Mouse (Mus musculus): ENCODE data around the gene Mief1. TPM values are rescaled to one million over a fixed set of nuclear protein-coding genes. Genes with fewer than 3 reads are reported as not detected.

The Mief1 gene
- polyA plus RNA-seq, 1 experiment from 2014 or later = 43.7 TPM

GRCm38 (mm10) chr15:80235535-80235934 lies 1.7 kb downstream of the Mief1 start, which contains the start of gene AC140267.1:
Gene AC140267.1 (plus strand): TSS chr15:80235835.
- Histone ChIP-seq H3K9me3 (replicated peaks) (no peaks in the 10 kb centered on the region), H3K27ac (peak within 1 kb of the TSS; percentile 87), H3K27me3 (ENCODE audit: low read depth, poor library complexity, severe bottlenecking) (no peaks in the 10 kb centered on the region), H3K4me3 (peak within 1 kb of the TSS; percentile 77), H3K4me1 (peaks cover 23% of the 10 kb centered on the region), H3K36me3 (peaks cover 47% of the 10 kb centered on the region)
- no peak for DNase-seq (ENCODE audit: low spot score)
- 97% methylated on average over 9 of the region's 9 CpGs for WGBS

GRCm38 (mm10) chr15:80248135-80248534 lies 14.3 kb downstream of the Mief1 start:
- no peak overlapping the region for H3K4me3 ChIP-seq
- peaks cover 24% of the 10 kb centered on the region for H3K4me1 ChIP-seq
- no peak for DNase-seq (ENCODE audit: low spot score)
- H3K27me3 ChIP-seq (ENCODE audit: low read depth, poor library complexity, severe bottlenecking) = no peaks in the 10 kb centered on the region; the same call in 1 of the 2 replicates
- H3K36me3 ChIP-seq = peaks cover 90% of the 10 kb centered on the region
- H3K9me3 ChIP-seq (replicated peaks) = no peaks in the 10 kb centered on the region
- 94% methylated on average over 12 of the region's 12 CpGs for WGBS
- no peak overlapping the region for H3K27ac ChIP-seq

DNA sequence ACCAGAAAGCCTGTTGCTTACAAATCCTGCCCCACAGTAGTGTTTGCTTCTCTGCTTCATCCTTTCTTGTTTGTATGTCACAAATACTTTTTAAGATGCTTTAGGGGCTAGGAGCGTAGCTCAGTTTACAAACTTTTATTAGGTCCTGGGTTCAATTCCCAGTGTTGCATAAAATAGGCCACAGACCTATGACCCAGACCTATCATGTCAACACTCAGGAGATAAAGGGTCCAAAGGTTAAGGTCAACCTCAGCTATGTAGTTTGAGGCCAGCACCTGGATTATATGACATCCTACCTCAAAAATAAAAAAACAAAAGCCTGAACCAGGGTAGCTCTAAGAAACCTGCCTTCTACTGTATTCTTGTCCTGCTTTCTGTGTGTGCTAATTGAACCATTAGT lies 14.8 kb downstream of the Mief1 start:
- Histone ChIP-seq H3K4me3 (no peak overlapping the region), H3K27me3 (ENCODE audit: low read depth, poor library complexity, severe bottlenecking) (no peaks in the 10 kb centered on the region; the same call in 1 of the 2 replicates), H3K36me3 (peaks cover 85% of the 10 kb centered on the region), H3K4me1 (peaks cover 28% of the 10 kb centered on the region), H3K9me3 (replicated peaks) (no peaks in the 10 kb centered on the region), H3K27ac (no peak overlapping the region)
- DNase-seq (ENCODE audit: low spot score) = no peak
- WGBS = 86% methylated on average over 1 of the region's 1 CpGs

GRCm38 (mm10) chr15:80249672-80250071 lies 15.9 kb downstream of the Mief1 start:
- H3K4me3 ChIP-seq = no peak overlapping the region
- no peak for DNase-seq (ENCODE audit: low spot score)

GRCm38 (mm10) chr15:80250586-80250985 lies 16.8 kb downstream of the Mief1 start:
- no peak for DNase-seq (ENCODE audit: low spot score)
- WGBS = 86% methylated on average over 6 of the region's 6 CpGs

More at GRCm38 (mm10) chr15:80249672-80250071, 15.9 kb downstream of the Mief1 start:
- Histone ChIP-seq H3K9me3 (replicated peaks) (no peaks in the 10 kb centered on the region), H3K36me3 (peaks cover 75% of the 10 kb centered on the region), H3K27ac (no peak overlapping the region), H3K4me1 (peaks cover 39% of the 10 kb centered on the region), H3K27me3 (ENCODE audit: low read depth, poor library complexity, severe bottlenecking) (no peaks in the 10 kb centered on the region; the same call in 1 of the 2 replicates)
- WGBS = 94% methylated on average over 10 of the region's 10 CpGs

GRCm38 (mm10) chr15:80253530-80253929 lies 19.7 kb downstream of the Mief1 start:
- Histone ChIP-seq H3K27me3 (ENCODE audit: low read depth, poor library complexity, severe bottlenecking) (no peaks in the 10 kb centered on the region; the same call in 1 of the 2 replicates), H3K4me1 (peaks cover 62% of the 10 kb centered on the region)

More at GRCm38 (mm10) chr15:80250586-80250985, 16.8 kb downstream of the Mief1 start:
- no peaks in the 10 kb centered on the region; the same call in 1 of the 2 replicates for H3K27me3 ChIP-seq (ENCODE audit: low read depth, poor library complexity, severe bottlenecking)
- peaks cover 40% of the 10 kb centered on the region for H3K4me1 ChIP-seq
- no peak overlapping the region for H3K27ac ChIP-seq
- no peak overlapping the region for H3K4me3 ChIP-seq
- H3K9me3 ChIP-seq (replicated peaks) = no peaks in the 10 kb centered on the region
- H3K36me3 ChIP-seq = peaks cover 68% of the 10 kb centered on the region

DNA sequence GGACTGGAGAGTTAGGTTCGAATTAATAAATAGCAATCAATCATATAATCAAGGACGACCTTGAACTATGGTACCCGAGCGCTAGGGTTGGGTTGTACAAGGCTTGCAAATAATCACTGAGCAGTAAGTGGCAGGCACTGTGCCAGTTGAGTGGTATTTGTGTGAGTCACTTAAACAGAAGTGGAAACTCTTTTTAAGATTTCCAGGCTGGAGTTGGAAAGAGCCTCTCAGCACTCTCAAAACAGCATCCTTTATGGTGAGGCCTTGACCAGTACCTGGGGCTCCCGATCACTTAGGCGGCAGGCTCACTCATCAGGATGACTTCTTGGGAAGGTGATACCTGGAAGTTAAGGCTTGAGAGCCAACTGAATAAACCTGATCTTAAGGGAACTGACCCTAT lies 20.4 kb downstream of the Mief1 start:
- H3K36me3 ChIP-seq = peaks cover 65% of the 10 kb centered on the region
- WGBS = 51% methylated on average over 6 of the region's 6 CpGs
- peak overlapping the region; percentile 98 for H3K4me3 ChIP-seq
- peak overlapping the region; percentile 99 for H3K27ac ChIP-seq
- H3K27me3 ChIP-seq (ENCODE audit: low read depth, poor library complexity, severe bottlenecking) = no peaks in the 10 kb centered on the region; the same call in 1 of the 2 replicates
- no peak for DNase-seq (ENCODE audit: low spot score)
- H3K4me1 ChIP-seq = peaks cover 65% of the 10 kb centered on the region
- no peaks in the 10 kb centered on the region for H3K9me3 ChIP-seq (replicated peaks)

More at GRCm38 (mm10) chr15:80253530-80253929, 19.7 kb downstream of the Mief1 start:
- 9% methylated on average over 2 of the region's 2 CpGs for WGBS
- Histone ChIP-seq H3K36me3 (peaks cover 65% of the 10 kb centered on the region), H3K4me3 (peak overlapping the region; percentile 98), H3K27ac (peak overlapping the region; percentile 99), H3K9me3 (replicated peaks) (no peaks in the 10 kb centered on the region)
- DNase-seq (ENCODE audit: low spot score) = peak; percentile 51

GRCm38 (mm10) chr15:80254847-80255645 lies 21.2 kb downstream of the Mief1 start, which contains the start of gene Atf4:
Gene Atf4 (plus strand): TSS chr15:80255184.
- no peaks in the 10 kb centered on the region for H3K9me3 ChIP-seq (replicated peaks)
- peak within 1 kb of the TSS; percentile 99 for H3K27ac ChIP-seq
- no peaks in the 10 kb centered on the region; the same call in 1 of the 2 replicates for H3K27me3 ChIP-seq (ENCODE audit: low read depth, poor library complexity, severe bottlenecking)
- peaks cover 65% of the 10 kb centered on the region for H3K36me3 ChIP-seq
- peak within 1 kb of the TSS; percentile 98 for H3K4me3 ChIP-seq
- peaks cover 65% of the 10 kb centered on the region for H3K4me1 ChIP-seq
- WGBS = under 1% methylated on average over 62 of the region's 62 CpGs
- peak; percentile 97 for DNase-seq (ENCODE audit: low spot score)

DNA sequence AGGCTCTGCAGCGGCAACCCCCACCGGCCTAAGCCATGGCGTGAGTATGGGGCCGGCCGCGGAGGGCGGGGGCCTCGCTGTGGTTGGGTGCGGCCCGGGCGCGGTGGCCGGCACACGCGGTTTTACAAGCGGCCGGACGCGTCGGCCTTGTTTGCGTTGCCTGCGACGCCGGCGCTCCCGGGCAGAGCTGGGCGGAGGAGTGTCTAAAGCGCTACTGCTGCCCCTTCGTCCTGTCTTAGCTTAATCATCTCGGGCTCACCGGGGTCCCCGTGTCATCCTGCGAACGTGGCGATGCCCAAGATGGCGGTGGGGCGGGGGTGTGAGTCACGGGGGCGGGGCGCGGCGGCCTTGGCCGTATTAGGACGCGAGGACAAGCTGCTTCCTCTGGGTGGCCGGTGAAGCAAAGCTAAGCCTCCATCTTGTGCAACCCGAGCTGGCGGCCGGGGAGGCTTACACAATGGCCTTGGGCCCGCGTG lies 21.9 kb downstream of the Mief1 start:
- Histone ChIP-seq H3K27me3 (ENCODE audit: low read depth, poor library complexity, severe bottlenecking) (no peaks in the 10 kb centered on the region; the same call in 1 of the 2 replicates), H3K9me3 (replicated peaks) (no peaks in the 10 kb centered on the region), H3K36me3 (peaks cover 65% of the 10 kb centered on the region), H3K4me3 (peak overlapping the region; percentile 98), H3K27ac (peak overlapping the region; percentile 99), H3K4me1 (peaks cover 65% of the 10 kb centered on the region)
- WGBS = under 1% methylated on average over 51 of the region's 51 CpGs
- DNase-seq (ENCODE audit: low spot score) = peak; percentile 89

DNA sequence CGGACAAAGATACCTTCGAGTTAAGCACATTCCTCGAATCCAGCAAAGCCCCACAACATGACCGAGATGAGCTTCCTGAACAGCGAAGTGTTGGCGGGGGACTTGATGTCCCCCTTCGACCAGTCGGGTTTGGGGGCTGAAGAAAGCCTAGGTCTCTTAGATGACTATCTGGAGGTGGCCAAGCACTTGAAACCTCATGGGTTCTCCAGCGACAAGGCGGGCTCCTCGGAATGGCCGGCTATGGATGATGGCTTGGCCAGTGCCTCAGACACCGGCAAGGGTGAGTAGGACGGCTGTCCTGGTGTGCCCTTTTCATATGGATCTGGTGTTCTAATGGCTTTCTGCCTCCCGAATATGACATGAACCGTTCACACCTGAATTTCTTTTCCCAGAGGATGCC lies 22.4 kb downstream of the Mief1 start:
- H3K27ac ChIP-seq = peak overlapping the region; percentile 99
- 15% methylated on average over 16 of the region's 16 CpGs for WGBS
- DNase-seq (ENCODE audit: low spot score) = no peak
- peaks cover 65% of the 10 kb centered on the region for H3K36me3 ChIP-seq
- peaks cover 60% of the 10 kb centered on the region for H3K4me1 ChIP-seq
- H3K9me3 ChIP-seq (replicated peaks) = no peaks in the 10 kb centered on the region
- H3K27me3 ChIP-seq (ENCODE audit: low read depth, poor library complexity, severe bottlenecking) = no peaks in the 10 kb centered on the region
- peak overlapping the region; percentile 98 for H3K4me3 ChIP-seq

DNA sequence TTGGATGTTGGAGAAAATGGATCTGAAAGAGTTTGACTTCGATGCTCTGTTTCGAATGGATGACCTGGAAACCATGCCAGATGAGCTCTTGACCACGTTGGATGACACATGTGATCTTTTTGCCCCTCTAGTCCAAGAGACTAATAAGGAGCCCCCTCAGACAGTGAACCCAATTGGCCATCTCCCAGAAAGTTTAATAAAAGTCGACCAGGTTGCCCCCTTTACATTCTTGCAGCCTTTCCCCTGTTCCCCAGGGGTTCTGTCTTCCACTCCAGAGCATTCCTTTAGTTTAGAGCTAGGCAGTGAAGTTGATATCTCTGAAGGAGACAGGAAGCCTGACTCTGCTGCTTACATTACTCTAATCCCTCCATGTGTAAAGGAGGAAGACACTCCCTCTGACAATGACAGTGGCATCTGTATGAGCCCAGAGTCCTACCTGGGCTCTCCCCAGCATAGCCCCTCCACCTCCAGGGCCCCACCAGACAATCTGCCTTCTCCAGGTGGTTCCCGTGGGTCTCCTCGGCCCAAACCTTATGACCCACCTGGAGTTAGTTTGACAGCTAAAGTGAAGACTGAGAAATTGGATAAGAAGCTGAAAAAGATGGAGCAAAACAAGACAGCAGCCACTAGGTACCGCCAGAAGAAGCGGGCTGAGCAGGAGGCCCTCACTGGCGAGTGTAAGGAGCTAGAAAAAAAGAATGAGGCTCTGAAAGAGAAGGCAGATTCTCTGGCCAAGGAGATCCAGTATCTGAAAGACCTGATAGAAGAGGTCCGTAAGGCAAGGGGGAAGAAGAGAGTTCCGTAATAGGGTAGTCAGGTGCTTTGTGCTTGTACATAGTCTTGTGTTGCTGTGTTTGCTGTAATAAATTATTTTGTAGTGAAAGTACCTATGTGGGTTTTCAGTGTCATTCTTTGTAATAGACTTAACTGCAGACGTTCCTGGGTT lies 23.1 kb downstream of the Mief1 start:
- WGBS = 66% methylated on average over 12 of the region's 12 CpGs
- peaks cover 54% of the 10 kb centered on the region for H3K4me1 ChIP-seq
- no peaks in the 10 kb centered on the region for H3K27me3 ChIP-seq (ENCODE audit: low read depth, poor library complexity, severe bottlenecking)
- H3K36me3 ChIP-seq = peaks cover 61% of the 10 kb centered on the region
- DNase-seq (ENCODE audit: low spot score) = no peak
- H3K9me3 ChIP-seq (replicated peaks) = no peaks in the 10 kb centered on the region
- peak overlapping the region; percentile 98 for H3K4me3 ChIP-seq
- H3K27ac ChIP-seq = peak overlapping the region; percentile 99

- H3K36me3 ChIP-seq = peaks cover 64% of the 10 kb centered on the region
- WGBS = 43% methylated on average over 4 of the region's 4 CpGs
- no peaks in the 10 kb centered on the region for H3K9me3 ChIP-seq (replicated peaks)
- no peak for DNase-seq (ENCODE audit: low spot score)
- H3K27ac ChIP-seq = peak overlapping the region; percentile 62; the same call in 1 of the 2 replicates
- peak overlapping the region; percentile 98 for H3K4me3 ChIP-seq
- H3K27me3 ChIP-seq (ENCODE audit: low read depth, poor library complexity, severe bottlenecking) = no peaks in the 10 kb centered on the region
- peaks cover 50% of the 10 kb centered on the region for H3K4me1 ChIP-seq
These were observed 23.9 kb downstream of the Mief1 start for GRCm38 (mm10) chr15:80257602-80258239.
